Mouse (Mus musculus) hindbrain, postnatal 0 days (tissue): ENCODE measurements around the gene Olfr1263. TPM values are rescaled to one million over a fixed set of nuclear protein-coding genes. Genes with fewer than 3 reads are reported as not detected.

Experiments
- ATAC-seq: fragments of 200-750 bp; cut with Nextera tagmentation; 2 replicates; pipeline ENCODE4 v1.8.0; 2017; ENCODE audit warnings: mild to moderate bottlenecking, moderate TSS enrichment, moderate library complexity
- DNase-seq: peaks from one replicate; pipeline ENCODE4 v3.0.0-alpha.2; 2015; ENCODE audit warnings: low spot score
- H3K27ac ChIP-seq: fragments of 300-500 bp; sonication (generic); 2 replicates; pipeline ENCODE4 v1.5.1; 2014; ENCODE audit warnings: mild to moderate bottlenecking
- H3K27me3 ChIP-seq: fragments of 300-500 bp; sonication (generic); 2 replicates; pipeline ENCODE4 v1.6.1; 2014; ENCODE audit warnings: low read length, mixed read lengths; ENCODE audit not compliant: insufficient read depth
- H3K36me3 ChIP-seq: fragments of 300-500 bp; sonication (generic); 2 replicates; pipeline ENCODE4 v1.6.1; 2014; ENCODE audit warnings: low read length, mixed read lengths; ENCODE audit not compliant: insufficient read depth
- H3K4me1 ChIP-seq: fragments of 300-500 bp; sonication (generic); 2 replicates; pipeline ENCODE4 v1.6.1; 2014; ENCODE audit warnings: antibody characterized with exemption, low read length, mixed read lengths; ENCODE audit not compliant: insufficient read depth
- H3K4me2 ChIP-seq: fragments of 300-500 bp; sonication (generic); 2 replicates; pipeline ENCODE4 v1.6.1; 2014; ENCODE audit warnings: low read depth, mild to moderate bottlenecking, low read length, moderate library complexity, mixed read lengths
- H3K4me3 ChIP-seq: fragments of 300-500 bp; sonication (generic); 2 replicates; pipeline ENCODE4 v1.5.1; 2014; ENCODE audit warnings: low read length
- H3K9ac ChIP-seq: fragments of 300-500 bp; sonication (generic); replicated peaks from 2 replicates; pipeline ENCODE4 v1.6.1; 2014; ENCODE audit warnings: mild to moderate bottlenecking, low read length, moderate library complexity, mixed read lengths
- H3K9me3 ChIP-seq: fragments of 300-500 bp; sonication (generic); 2 replicates; pipeline ENCODE4 v1.6.1; 2016; ENCODE audit warnings: low read length, mixed read lengths
- CTCF ChIP-seq: IDR thresholded peaks from 2 replicates; pipeline ENCODE4 v1.5.1; 2016; ENCODE audit warnings: antibody characterized with exemption, control low read depth, low read depth
- WGBS: fragments of 180-500 bp; shearing (Covaris S2); extraction: QIAGEN DNeasy Blood & Tissue Kit; methylation state at CpG from one replicate; pipeline ENCODE4 v1.1.7; 2014; 5-methylcytosine and 5-hydroxymethylcytosine counted together
- polyA plus RNA-seq: library from polyadenylated mRNA; unstranded; fragments of >200 nt; fragmentation: Nextera tagmentation; extraction: Ambion mirVana; gene quantifications from 2 replicates; pipeline ENCODE4 v1.2.1, GENCODE M21; 2015
- total RNA-seq: library from RNA; depleted of rRNA; stranded (reverse); fragments of >200 nt; gene quantifications from 2 replicates; pipeline ENCODE4 v1.2.3, GENCODE M21; 2014; rRNA removed

Olfr1263 gene
- total RNA-seq (not detected in 2 replicates), polyA plus RNA-seq (not detected in 2 replicates)

GRCm38 (mm10) chr2:90011831-90012230 lies at the start of gene Olfr1263:
TSS of gene Olfr1263 (plus strand) at chr2:90012131.
- no peak within 1 kb of the TSS for H3K4me3 ChIP-seq
- no peaks in the 10 kb centered on the region for H3K27me3 ChIP-seq
- no peak within 1 kb of the TSS for H3K4me2 ChIP-seq
- no peak within 1 kb of the TSS for H3K9ac ChIP-seq
- no peaks in the 10 kb centered on the region for H3K9me3 ChIP-seq
- no peak for DNase-seq
- no peaks in the 10 kb centered on the region for H3K4me1 ChIP-seq
- TF ChIP-seq CTCF = no peak
- H3K36me3 ChIP-seq = no peaks in the 10 kb centered on the region
- no peak within 1 kb of the TSS for H3K27ac ChIP-seq
- 81% methylated on average over 2 of the region's 2 CpGs for WGBS
- ATAC-seq = no peak

- Histone ChIP-seq H3K27me3 (no peaks in the 10 kb centered on the region), H3K36me3 (no peaks in the 10 kb centered on the region), H3K4me2 (no peak within 1 kb of the TSS), H3K27ac (no peak within 1 kb of the TSS), H3K4me3 (no peak within 1 kb of the TSS), H3K4me1 (no peaks in the 10 kb centered on the region), H3K9me3 (no peaks in the 10 kb centered on the region), H3K9ac (no peak within 1 kb of the TSS)
- peak; percentile 13 for DNase-seq
- ATAC-seq = no peak
- no peak for TF ChIP-seq CTCF
- WGBS = 45% methylated on average over 2 of the region's 2 CpGs
These were observed 37.7 kb upstream of the Olfr1263 start, which contains the start of gene Olfr1260 for GRCm38 (mm10) chr2:89974184-89974583. TSS of gene Olfr1260 (plus strand) at chr2:89974340.

GRCm38 (mm10) chr2:89977709-89978108 lies 34.2 kb upstream of the Olfr1263 start:
- no peaks in the 10 kb centered on the region for H3K36me3 ChIP-seq
- 83% methylated on average over 2 of the region's 2 CpGs for WGBS
- H3K9ac ChIP-seq = no peak overlapping the region

GRCm38 (mm10) chr2:89990921-89991320 lies 21.0 kb upstream of the Olfr1263 start, which contains the start of gene Olfr1261:
TSS of gene Olfr1261 (plus strand) at chr2:89991221.
- ATAC-seq (no peak), DNase-seq (no peak)
- Histone ChIP-seq H3K9me3 (no peaks in the 10 kb centered on the region), H3K9ac (no peak within 1 kb of the TSS), H3K4me2 (no peak within 1 kb of the TSS), H3K4me1 (no peaks in the 10 kb centered on the region), H3K27ac (no peak within 1 kb of the TSS), H3K36me3 (no peaks in the 10 kb centered on the region), H3K4me3 (no peak within 1 kb of the TSS), H3K27me3 (no peaks in the 10 kb centered on the region)
- no peak for TF ChIP-seq CTCF

More at GRCm38 (mm10) chr2:89977709-89978108, 34.2 kb upstream of the Olfr1263 start:
- DNase-seq = no peak
- no peaks in the 10 kb centered on the region for H3K9me3 ChIP-seq
- H3K4me1 ChIP-seq = no peaks in the 10 kb centered on the region
- H3K4me3 ChIP-seq = no peak overlapping the region
- no peak overlapping the region for H3K4me2 ChIP-seq
- TF ChIP-seq CTCF = no peak
- ATAC-seq = no peak
- H3K27me3 ChIP-seq = no peaks in the 10 kb centered on the region
- no peak overlapping the region for H3K27ac ChIP-seq

GRCm38 (mm10) chr2:89999845-90000244 lies 12.1 kb upstream of the Olfr1263 start, which contains the start of gene Olfr1262:
TSS of gene Olfr1262 (plus strand) at chr2:90000145.
- Histone ChIP-seq H3K4me2 (no peak within 1 kb of the TSS), H3K4me3 (no peak within 1 kb of the TSS), H3K27ac (no peak within 1 kb of the TSS), H3K36me3 (no peaks in the 10 kb centered on the region), H3K4me1 (no peaks in the 10 kb centered on the region), H3K27me3 (no peaks in the 10 kb centered on the region), H3K9ac (no peak within 1 kb of the TSS), H3K9me3 (no peaks in the 10 kb centered on the region)
- TF ChIP-seq CTCF = no peak
- ATAC-seq (no peak), DNase-seq (no peak)

- Histone ChIP-seq H3K27ac (no peak within 1 kb of the TSS), H3K36me3 (no peaks in the 10 kb centered on the region), H3K9me3 (no peaks in the 10 kb centered on the region), H3K9ac (no peak within 1 kb of the TSS), H3K4me3 (no peak within 1 kb of the TSS), H3K4me1 (no peaks in the 10 kb centered on the region), H3K4me2 (no peak within 1 kb of the TSS), H3K27me3 (no peaks in the 10 kb centered on the region)
- no peak for ATAC-seq
- TF ChIP-seq CTCF = no peak
- WGBS = 79% methylated on average over 2 of the region's 2 CpGs
- no peak for DNase-seq
These were observed 13.5 kb downstream of the Olfr1263 start, which contains the start of gene Olfr1264 for GRCm38 (mm10) chr2:90025477-90025876. TSS of gene Olfr1264 (minus strand) at chr2:90025577.

GRCm38 (mm10) chr2:90035037-90035436 lies 23.1 kb downstream of the Olfr1263 start, which contains the start of gene Olfr1265:
TSS of gene Olfr1265 (plus strand) at chr2:90035337.
- no peak within 1 kb of the TSS for H3K27ac ChIP-seq
- H3K9ac ChIP-seq = no peak within 1 kb of the TSS
- H3K4me3 ChIP-seq = no peak within 1 kb of the TSS
- TF ChIP-seq CTCF = no peak
- ATAC-seq = no peak
- no peaks in the 10 kb centered on the region for H3K4me1 ChIP-seq
- no peak within 1 kb of the TSS for H3K4me2 ChIP-seq
- DNase-seq = no peak
- H3K36me3 ChIP-seq = no peaks in the 10 kb centered on the region
- no peaks in the 10 kb centered on the region for H3K9me3 ChIP-seq
- H3K27me3 ChIP-seq = no peaks in the 10 kb centered on the region
